ENCODE assay signal across 22 mouse cellular contexts in the genomic region with DNA sequence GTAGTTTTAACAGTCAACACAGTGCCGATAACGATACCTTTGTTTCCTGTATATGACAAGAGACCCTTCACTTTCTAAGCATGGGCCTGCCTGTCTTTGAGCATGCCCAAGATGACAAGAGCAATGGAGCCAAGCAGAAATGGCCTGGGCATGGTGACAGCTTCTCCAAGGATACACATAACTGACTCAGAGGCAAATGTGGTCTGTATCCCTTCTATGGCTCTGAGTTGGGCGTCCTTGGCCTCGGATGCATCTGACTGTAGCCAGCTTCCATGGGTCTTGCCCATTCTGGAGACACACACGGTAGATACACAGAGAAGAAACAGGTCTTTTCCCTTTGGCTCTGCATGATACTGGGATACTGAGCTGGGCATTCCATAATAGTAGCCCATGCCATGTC.
A peak's percentile ranks its signal among the peaks of the same experiment; 100 is the strongest.
DNase-seq lines count a peak whose midpoint lies in the region; ATAC-seq lines count a peak whose summit lies in the region.
"Had no signal": no experiment of that assay in that cellular context is flagged by ENCODE, and none has a peak within 500 bp of the region (broad histone marks: within the 10 kb centered on the region; RNA-seq: fewer than 3 reads in every experiment).

No protein-coding gene starts in this region.

- no peak for ATAC-seq in kidney, embryonic 16.5 days (ENCODE audit: low FRiP score, low TSS enrichment)
- ATAC-seq: CD4-positive, CD25-positive, alpha-beta regulatory T cell, adult 4 months; forebrain, embryonic 15.5 days; intestine, postnatal 0 days had no signal

- no peak overlapping the region for H3K27ac ChIP-seq in kidney, embryonic 16.5 days (ENCODE audit: low read length)
- no peak overlapping the region for H3K27ac ChIP-seq in heart, embryonic 10.5 days
- H3K27ac ChIP-seq: embryonic facial prominence, embryonic 12.5 days; embryonic facial prominence, embryonic 15.5 days; forebrain, embryonic 12.5 days; forebrain, embryonic 15.5 days; heart, adult 2 months; hindbrain, embryonic 12.5 days; hindbrain, embryonic 15.5 days had no signal

- DNase-seq in kidney, postnatal 10 days, result peak; percentile 1
- DNase-seq in adrenal gland, postnatal 10 days, result peak; percentile 56
- peak; percentile 59 for DNase-seq in adrenal gland, postnatal 25 days
- no peak for DNase-seq in left cerebral cortex, postnatal 4 days
- no peak for DNase-seq in heart, embryonic 10.5 days (ENCODE audit: low spot score)
- DNase-seq: cerebellum, adult 11 months; cerebellum, adult 2 months; cerebellum, adult 9-11 months; cerebellum, postnatal 25 days; gastrocnemius, postnatal 10 days; gastrocnemius, postnatal 36 days; heart, adult 2 months had no signal

- intact Hi-C loops in left cerebral cortex, postnatal 4 days (cut with DNase I), result no loop called here

- no peak overlapping the region for H3K9ac ChIP-seq in kidney, embryonic 16.5 days (replicated peaks; ENCODE audit: low read length)
- H3K9ac ChIP-seq: embryonic facial prominence, embryonic 12.5 days; embryonic facial prominence, embryonic 15.5 days; forebrain, embryonic 12.5 days; forebrain, embryonic 15.5 days; hindbrain, embryonic 12.5 days; hindbrain, embryonic 15.5 days had no signal

- H3K9me3 ChIP-seq in kidney, embryonic 16.5 days (ENCODE audit: low read length), result no peaks in the 10 kb centered on the region
- no peaks in the 10 kb centered on the region for H3K9me3 ChIP-seq in heart, embryonic 10.5 days
- H3K9me3 ChIP-seq: embryonic facial prominence, embryonic 12.5 days; embryonic facial prominence, embryonic 15.5 days; forebrain, embryonic 12.5 days; forebrain, embryonic 15.5 days; hindbrain, embryonic 12.5 days; hindbrain, embryonic 15.5 days had no signal

- WGBS in kidney, embryonic 16.5 days, result 95% methylated on average over 5 of the region's 5 CpGs
- WGBS in heart, embryonic 10.5 days, result 87% methylated on average over 5 of the region's 5 CpGs

- H3K4me3 ChIP-seq in kidney, embryonic 16.5 days (ENCODE audit: low read length), result no peak overlapping the region
- no peak overlapping the region for H3K4me3 ChIP-seq in heart, embryonic 10.5 days
- H3K4me3 ChIP-seq: embryonic facial prominence, embryonic 12.5 days; embryonic facial prominence, embryonic 15.5 days; forebrain, embryonic 12.5 days; forebrain, embryonic 15.5 days; heart, adult 2 months; hindbrain, embryonic 12.5 days; hindbrain, embryonic 15.5 days had no signal

- no peak overlapping the region for H3K4me2 ChIP-seq in kidney, embryonic 16.5 days (replicated peaks; ENCODE audit: low read depth, low read length)
- H3K4me2 ChIP-seq: embryonic facial prominence, embryonic 12.5 days; embryonic facial prominence, embryonic 15.5 days; forebrain, embryonic 12.5 days; forebrain, embryonic 15.5 days; heart, embryonic 11.5 days; hindbrain, embryonic 12.5 days; hindbrain, embryonic 15.5 days had no signal

- H3K27me3 ChIP-seq in kidney, embryonic 16.5 days (ENCODE audit: insufficient read depth, low read length), result no peaks in the 10 kb centered on the region
- H3K27me3 ChIP-seq in heart, embryonic 10.5 days (ENCODE audit: insufficient read depth, poor library complexity, severe bottlenecking), result no peaks in the 10 kb centered on the region
- H3K27me3 ChIP-seq: embryonic facial prominence, embryonic 12.5 days; embryonic facial prominence, embryonic 15.5 days; forebrain, embryonic 12.5 days; forebrain, embryonic 15.5 days; hindbrain, embryonic 12.5 days; hindbrain, embryonic 15.5 days had no signal

- no peaks in the 10 kb centered on the region for H3K36me3 ChIP-seq in kidney, embryonic 16.5 days (ENCODE audit: insufficient read depth, low read length)
- H3K36me3 ChIP-seq in heart, embryonic 10.5 days, result peaks cover 42% of the 10 kb centered on the region
- H3K36me3 ChIP-seq: embryonic facial prominence, embryonic 12.5 days; embryonic facial prominence, embryonic 15.5 days; forebrain, embryonic 12.5 days; forebrain, embryonic 15.5 days had no signal

- H3K4me1 ChIP-seq in kidney, embryonic 16.5 days (ENCODE audit: insufficient read depth, low read length), result no peaks in the 10 kb centered on the region
- H3K4me1 ChIP-seq in heart, embryonic 10.5 days, result no peaks in the 10 kb centered on the region
- H3K4me1 ChIP-seq: embryonic facial prominence, embryonic 12.5 days; embryonic facial prominence, embryonic 15.5 days; forebrain, embryonic 12.5 days; forebrain, embryonic 15.5 days; hindbrain, embryonic 12.5 days; hindbrain, embryonic 15.5 days had no signal

Comparison
In these comparisons a context has a peak if more than half of its experiments do, and no peak if none do; other contexts are left out.
1. DNase-seq: peak in kidney, postnatal 10 days (single experiment), adrenal gland, postnatal 10 days (single experiment) and adrenal gland, postnatal 25 days (single experiment); none in left cerebral cortex, postnatal 4 days (single experiment) and heart, embryonic 10.5 days (single experiment).